Mouse (Mus musculus): ENCODE results near the gene Rorb. TPM values are rescaled to one million over a fixed set of nuclear protein-coding genes. Genes with fewer than 3 reads are reported as not detected.

Gene Rorb
- total and polyA plus RNA-seq, 2 experiments from 2014 or later, result 11.9 to 17.0 TPM

- Histone ChIP-seq H3K4me3 (ENCODE audit: low read depth, low read length) (no peak overlapping the region), H3K27ac (ENCODE audit: low read depth, low read length) (no peak overlapping the region), H3K4me1 (ENCODE audit: insufficient read depth) (no peaks in the 10 kb centered on the region), H3K4me2 (ENCODE audit: low read depth) (no peak overlapping the region), H3K9me3 (ENCODE audit: low read length) (no peaks in the 10 kb centered on the region), H3K36me3 (ENCODE audit: insufficient read depth) (no peaks in the 10 kb centered on the region), H3K27me3 (ENCODE audit: insufficient read depth, low read length) (no peaks in the 10 kb centered on the region), H3K9ac (no peak overlapping the region)
- DNase-seq, result no peak
- ATAC-seq, result no peak
- TF ChIP-seq CTCF (IDR thresholded peaks at IDR 0.05; ENCODE audit: low read depth), result no peak
These were observed 199.1 kb downstream of the Rorb start for GRCm38 (mm10) chr19:18911755-18912340.

GRCm38 (mm10) chr19:18909641-18910040 lies 201.4 kb downstream of the Rorb start:
- no peak for DNase-seq
- H3K27me3 ChIP-seq (ENCODE audit: insufficient read depth, low read length), result no peaks in the 10 kb centered on the region
- no peak overlapping the region for H3K27ac ChIP-seq (ENCODE audit: low read depth, low read length)
- no peak overlapping the region for H3K4me2 ChIP-seq (ENCODE audit: low read depth)
- no peak overlapping the region for H3K9ac ChIP-seq
- no peak for ATAC-seq
- H3K4me1 ChIP-seq (ENCODE audit: insufficient read depth), result no peaks in the 10 kb centered on the region
- 61% methylated on average over 3 of the region's 3 CpGs for WGBS
- no peaks in the 10 kb centered on the region for H3K36me3 ChIP-seq (ENCODE audit: insufficient read depth)
- H3K9me3 ChIP-seq (ENCODE audit: low read length), result no peaks in the 10 kb centered on the region
- H3K4me3 ChIP-seq (ENCODE audit: low read depth, low read length), result no peak overlapping the region
- no peak for TF ChIP-seq CTCF (IDR thresholded peaks at IDR 0.05; ENCODE audit: low read depth)

GRCm38 (mm10) chr19:18905511-18905910 lies 205.5 kb downstream of the Rorb start:
- no peak for TF ChIP-seq CTCF (IDR thresholded peaks at IDR 0.05; ENCODE audit: low read depth)
- Histone ChIP-seq H3K27ac (ENCODE audit: low read depth, low read length) (no peak overlapping the region), H3K9me3 (ENCODE audit: low read length) (no peaks in the 10 kb centered on the region), H3K4me1 (ENCODE audit: insufficient read depth) (no peaks in the 10 kb centered on the region), H3K9ac (no peak overlapping the region), H3K36me3 (ENCODE audit: insufficient read depth) (no peaks in the 10 kb centered on the region), H3K4me2 (ENCODE audit: low read depth) (no peak overlapping the region), H3K4me3 (ENCODE audit: low read depth, low read length) (no peak overlapping the region), H3K27me3 (ENCODE audit: insufficient read depth, low read length) (no peaks in the 10 kb centered on the region)
- ATAC-seq, result no peak
- WGBS, result 69% methylated on average over 3 of the region's 3 CpGs
- DNase-seq, result no peak

- Histone ChIP-seq H3K36me3 (ENCODE audit: insufficient read depth) (no peaks in the 10 kb centered on the region), H3K27ac (ENCODE audit: low read depth, low read length) (no peak overlapping the region), H3K4me1 (ENCODE audit: insufficient read depth) (no peaks in the 10 kb centered on the region), H3K9ac (no peak overlapping the region), H3K27me3 (ENCODE audit: insufficient read depth, low read length) (no peaks in the 10 kb centered on the region), H3K9me3 (ENCODE audit: low read length) (no peaks in the 10 kb centered on the region), H3K4me3 (ENCODE audit: low read depth, low read length) (no peak overlapping the region), H3K4me2 (ENCODE audit: low read depth) (peak overlapping the region; percentile 4; the same call in 1 of the 2 replicates)
- DNase-seq (no peak), ATAC-seq (no peak)
- TF ChIP-seq CTCF (IDR thresholded peaks at IDR 0.05; ENCODE audit: low read depth), result no peak
- 42% methylated on average over 6 of the region's 6 CpGs for WGBS
These were observed 208.3 kb downstream of the Rorb start for GRCm38 (mm10) chr19:18902694-18903067.

- WGBS, result 65% methylated on average over 15 of the region's 15 CpGs
- Histone ChIP-seq H3K4me2 (ENCODE audit: low read depth) (peak overlapping the region; percentile 4; the same call in 1 of the 2 replicates), H3K27ac (ENCODE audit: low read depth, low read length) (no peak overlapping the region), H3K36me3 (ENCODE audit: insufficient read depth) (no peaks in the 10 kb centered on the region), H3K27me3 (ENCODE audit: insufficient read depth, low read length) (no peaks in the 10 kb centered on the region), H3K4me1 (ENCODE audit: insufficient read depth) (no peaks in the 10 kb centered on the region), H3K4me3 (ENCODE audit: low read depth, low read length) (no peak overlapping the region), H3K9ac (no peak overlapping the region), H3K9me3 (ENCODE audit: low read length) (no peaks in the 10 kb centered on the region)
- TF ChIP-seq CTCF (IDR thresholded peaks at IDR 0.05; ENCODE audit: low read depth), result no peak
- DNase-seq (no peak), ATAC-seq (no peak)
These were observed 208.8 kb downstream of the Rorb start for GRCm38 (mm10) chr19:18902041-18902693.

- H3K4me3 ChIP-seq (ENCODE audit: low read depth, low read length), result no peak overlapping the region
- no peak overlapping the region for H3K9ac ChIP-seq
- H3K9me3 ChIP-seq (ENCODE audit: low read length), result no peaks in the 10 kb centered on the region
- DNase-seq (no peak), ATAC-seq (no peak)
- H3K4me1 ChIP-seq (ENCODE audit: insufficient read depth), result no peaks in the 10 kb centered on the region
- H3K27me3 ChIP-seq (ENCODE audit: insufficient read depth, low read length), result no peaks in the 10 kb centered on the region
- no peak for TF ChIP-seq CTCF (IDR thresholded peaks at IDR 0.05; ENCODE audit: low read depth)
- H3K4me2 ChIP-seq (ENCODE audit: low read depth), result no peak overlapping the region
- no peaks in the 10 kb centered on the region for H3K36me3 ChIP-seq (ENCODE audit: insufficient read depth)
- no peak overlapping the region for H3K27ac ChIP-seq (ENCODE audit: low read depth, low read length)
These were observed 212.8 kb downstream of the Rorb start for GRCm38 (mm10) chr19:18898238-18898637.

GRCm38 (mm10) chr19:18890216-18890615 lies 220.8 kb downstream of the Rorb start:
- H3K4me2 ChIP-seq (ENCODE audit: low read depth), result no peak overlapping the region
- H3K36me3 ChIP-seq (ENCODE audit: insufficient read depth), result no peaks in the 10 kb centered on the region
- ATAC-seq, result peak; percentile 21; the same call in 1 of the 2 replicates

More at GRCm38 (mm10) chr19:18890216-18890615, 220.8 kb downstream of the Rorb start:
- 0 out of 2 replicates have a peak, but pooled peaks have one; percentile 11 for TF ChIP-seq CTCF (IDR thresholded peaks at IDR 0.05; ENCODE audit: low read depth)
- DNase-seq, result no peak
- no peaks in the 10 kb centered on the region for H3K4me1 ChIP-seq (ENCODE audit: insufficient read depth)
- no peaks in the 10 kb centered on the region for H3K9me3 ChIP-seq (ENCODE audit: low read length)
- no peak overlapping the region for H3K9ac ChIP-seq
- H3K27me3 ChIP-seq (ENCODE audit: insufficient read depth, low read length), result no peaks in the 10 kb centered on the region
- 53% methylated on average over 4 of the region's 4 CpGs for WGBS
- no peak overlapping the region for H3K4me3 ChIP-seq (ENCODE audit: low read depth, low read length)
- peak overlapping the region; percentile 67; the same call in 1 of the 2 replicates for H3K27ac ChIP-seq (ENCODE audit: low read depth, low read length)
